Mouse (Mus musculus) megakaryocyte, embryonic 14.5 days (primary cell): ENCODE results near the gene Gm7029. TPM values are rescaled to one million over a fixed set of nuclear protein-coding genes. Genes with fewer than 3 reads are reported as not detected.

ENCODE experiments used
- H3K27me3 ChIP-seq: replicated peaks from 2 replicates; pipeline ENCODE3; 2012; ENCODE audit warnings: inconsistent platforms
- H3K36me3 ChIP-seq: replicated peaks from 2 replicates; pipeline ENCODE3; 2012; ENCODE audit warnings: low read length, inconsistent platforms, mixed read lengths
- H3K4me1 ChIP-seq: 2 replicates; pipeline ENCODE4 v1.6.1; 2012; ENCODE audit warnings: inconsistent platforms
- H3K4me3 ChIP-seq: replicated peaks from 2 replicates; pipeline ENCODE3; 2012; ENCODE audit warnings: moderate library complexity, mild to moderate bottlenecking, inconsistent platforms
- H3K9me3 ChIP-seq: 2 replicates; pipeline ENCODE4 v1.6.1; 2012; ENCODE audit warnings: inconsistent platforms
- FLI1 ChIP-seq: IDR thresholded peaks from 2 replicates; pipeline ENCODE4 v1.6.1; 2012; ENCODE audit warnings: low read length, inconsistent platforms, mixed read lengths
- GATA1 ChIP-seq: IDR thresholded peaks from 3 replicates; pipeline ENCODE4 v1.6.1; 2012; ENCODE audit warnings: mixed read lengths, low read length, inconsistent platforms, borderline replicate concordance
- polyA plus RNA-seq: library from polyadenylated mRNA; stranded (reverse); fragments of >175 nt; gene quantifications from 2 replicates; pipeline ENCODE4 v1.2.3, GENCODE M21; 2012; ENCODE audit warnings: low replicate concordance; ENCODE audit not compliant: insufficient read depth

The Gm7029 gene
- polyA plus RNA-seq, 1 experiment: not detected

GRCm38 (mm10) chr17:33908331-33909076 is 34.9 kb downstream of the Gm7029 start:
- peaks cover 60% of the 10 kb centered on the region for H3K4me1 ChIP-seq
- peak overlapping the region; percentile 92 for H3K4me3 ChIP-seq
- H3K9me3 ChIP-seq: no peaks in the 10 kb centered on the region
- H3K27me3 ChIP-seq: no peaks in the 10 kb centered on the region
- peaks cover 30% of the 10 kb centered on the region for H3K36me3 ChIP-seq
- TF ChIP-seq FLI1 (no peak), GATA1 (no peak)

GRCm38 (mm10) chr17:33909077-33909868 is 35.6 kb downstream of the Gm7029 start, which contains the start of gene Daxx:
Gene Daxx (plus strand): TSS chr17:33909414.
- peaks cover 37% of the 10 kb centered on the region for H3K36me3 ChIP-seq
- no peaks in the 10 kb centered on the region for H3K27me3 ChIP-seq
- H3K4me3 ChIP-seq: peak within 1 kb of the TSS; percentile 92
- no peaks in the 10 kb centered on the region for H3K9me3 ChIP-seq
- TF ChIP-seq FLI1 (peak; percentile 93; the same call in 1 of the 2 replicates), GATA1 (no peak)
- peaks cover 63% of the 10 kb centered on the region for H3K4me1 ChIP-seq

- TF ChIP-seq GATA1: no peak
- TF ChIP-seq FLI1: no peak
- no peaks in the 10 kb centered on the region for H3K9me3 ChIP-seq
- no peaks in the 10 kb centered on the region for H3K27me3 ChIP-seq
- peaks cover 68% of the 10 kb centered on the region for H3K4me1 ChIP-seq
- peaks cover 43% of the 10 kb centered on the region for H3K36me3 ChIP-seq
- H3K4me3 ChIP-seq: peak overlapping the region; percentile 92
Measured at GRCm38 (mm10) chr17:33909869-33910250, 36.2 kb downstream of the Gm7029 start.

- peaks cover 47% of the 10 kb centered on the region for H3K36me3 ChIP-seq
- no peaks in the 10 kb centered on the region for H3K27me3 ChIP-seq
- H3K4me3 ChIP-seq: peak overlapping the region; percentile 92
- H3K9me3 ChIP-seq: no peaks in the 10 kb centered on the region
- peaks cover 75% of the 10 kb centered on the region for H3K4me1 ChIP-seq
- TF ChIP-seq GATA1 (no peak), FLI1 (no peak)
Measured at GRCm38 (mm10) chr17:33910346-33911051, 36.9 kb downstream of the Gm7029 start.

GRCm38 (mm10) chr17:33911052-33911812 is 37.6 kb downstream of the Gm7029 start:
- Histone ChIP-seq H3K36me3 (peaks cover 47% of the 10 kb centered on the region), H3K4me3 (peak overlapping the region; percentile 10), H3K9me3 (no peaks in the 10 kb centered on the region), H3K4me1 (peaks cover 76% of the 10 kb centered on the region), H3K27me3 (no peaks in the 10 kb centered on the region)
- no peak for TF ChIP-seq GATA1
- TF ChIP-seq FLI1: no peak

GRCm38 (mm10) chr17:33911813-33912414 is 38.3 kb downstream of the Gm7029 start:
- TF ChIP-seq GATA1 (no peak), FLI1 (no peak)
- no peaks in the 10 kb centered on the region for H3K9me3 ChIP-seq
- H3K4me3 ChIP-seq: peak overlapping the region; percentile 10
- H3K27me3 ChIP-seq: no peaks in the 10 kb centered on the region
- peaks cover 78% of the 10 kb centered on the region for H3K4me1 ChIP-seq
- peaks cover 50% of the 10 kb centered on the region for H3K36me3 ChIP-seq

- H3K27me3 ChIP-seq: no peaks in the 10 kb centered on the region
- H3K4me3 ChIP-seq: no peak overlapping the region
- peaks cover 84% of the 10 kb centered on the region for H3K4me1 ChIP-seq
- 0 out of 2 replicates have a peak, but pooled peaks cover 5% of the 10 kb centered on the region for H3K9me3 ChIP-seq
- H3K36me3 ChIP-seq: peaks cover 63% of the 10 kb centered on the region
- TF ChIP-seq GATA1 (no peak), FLI1 (no peak)
Measured at GRCm38 (mm10) chr17:33913264-33913663, 39.6 kb downstream of the Gm7029 start.

- no peaks in the 10 kb centered on the region for H3K27me3 ChIP-seq
- peak overlapping the region; percentile 18 for H3K4me3 ChIP-seq
- TF ChIP-seq FLI1: no peak
- TF ChIP-seq GATA1: no peak
- H3K4me1 ChIP-seq: peaks cover 84% of the 10 kb centered on the region
- H3K36me3 ChIP-seq: peaks cover 69% of the 10 kb centered on the region
- 0 out of 2 replicates have a peak, but pooled peaks cover 5% of the 10 kb centered on the region for H3K9me3 ChIP-seq
Measured at GRCm38 (mm10) chr17:33913905-33914304, 40.3 kb downstream of the Gm7029 start.
